Mouse (Mus musculus) olfactory bulb, adult 2 months (tissue): ENCODE data around the gene Sik3. TPM values are rescaled to one million over a fixed set of nuclear protein-coding genes. Genes with fewer than 3 reads are reported as not detected.

Experiments
- H3K27ac ChIP-seq: fragments of 200-500 bp; 2 replicates; pipeline ENCODE4 v1.5.1; 2012; ENCODE audit warnings: low read depth, low read length; ENCODE audit not compliant: insufficient read depth
- H3K4me1 ChIP-seq: fragments of 200-500 bp; 2 replicates; pipeline ENCODE4 v1.6.1; 2012; ENCODE audit warnings: low read length; ENCODE audit not compliant: control insufficient read depth, insufficient read depth
- H3K4me3 ChIP-seq: fragments of 200-500 bp; 2 replicates; pipeline ENCODE4 v1.5.1; 2012; ENCODE audit warnings: mild to moderate bottlenecking, low read depth, low read length, moderate library complexity; ENCODE audit not compliant: insufficient read depth
- CTCF ChIP-seq: fragments of 200-500 bp; IDR thresholded peaks from 2 replicates; pipeline ENCODE4 v1.5.1; 2012; ENCODE audit warnings: low read depth, mild to moderate bottlenecking, low read length, moderate library complexity; ENCODE audit not compliant: insufficient read depth
- POLR2A ChIP-seq: fragments of 200-500 bp; IDR thresholded peaks from 2 replicates; pipeline ENCODE4 v1.6.1; 2012; ENCODE audit warnings: mild to moderate bottlenecking, low read depth, low read length, moderate library complexity; ENCODE audit not compliant: insufficient read depth
- WGBS: fragments of 180-500 bp; shearing (Covaris S2); methylation state at CpG from one replicate; pipeline ENCODE4 v1.1.7; 2018; 5-methylcytosine and 5-hydroxymethylcytosine counted together
- polyA plus RNA-seq: library from polyadenylated mRNA; stranded (reverse); fragments of >200 nt; gene quantifications from 2 replicates; pipeline ENCODE4 v1.2.4, GENCODE M21; 2012; ENCODE audit warnings: low replicate concordance; ENCODE audit not compliant: missing spikeins, insufficient read depth, insufficient read length

Sik3 gene
- polyA plus RNA-seq, 1 experiment, result 51.7 TPM

GRCm38 (mm10) chr9:46238850-46239249 is 226.2 kb downstream of the Sik3 start:
- 92% methylated on average over 7 of the region's 7 CpGs for WGBS
- TF ChIP-seq POLR2A, result no peak
- TF ChIP-seq CTCF, result no peak
- Histone ChIP-seq H3K4me1 (no peaks in the 10 kb centered on the region), H3K4me3 (no peak overlapping the region), H3K27ac (no peak overlapping the region)

DNA sequence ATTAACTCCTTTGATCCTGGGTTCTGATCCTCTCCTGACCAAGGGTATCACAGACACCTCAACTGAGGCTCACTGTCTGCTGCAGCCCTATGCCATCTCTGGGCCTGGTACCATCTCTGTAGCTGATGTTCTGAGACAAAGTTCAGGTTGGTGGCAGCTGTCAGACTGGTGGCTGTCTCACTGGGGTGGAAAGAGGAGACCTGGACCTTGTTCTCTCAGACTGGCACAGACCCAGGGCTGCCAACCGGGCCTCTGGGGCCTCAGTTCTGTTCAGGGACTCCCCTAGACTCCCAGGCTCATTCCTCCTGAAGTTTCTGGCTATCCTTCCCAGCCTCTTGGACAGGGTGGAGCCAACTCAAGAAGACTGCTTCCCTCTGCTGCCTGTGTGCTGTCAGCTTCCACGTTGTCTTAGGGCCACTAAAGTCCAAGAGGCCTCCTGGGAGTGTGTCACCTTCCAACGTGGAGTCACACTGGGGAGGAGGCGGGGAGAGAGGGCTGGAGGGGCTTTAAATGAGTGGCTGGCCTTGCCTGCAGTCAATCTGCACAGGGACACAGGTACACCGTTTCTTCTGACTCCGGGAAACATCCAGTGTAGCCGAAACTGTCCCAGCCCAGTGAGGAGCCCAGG is 228.0 kb downstream of the Sik3 start, which contains the start of gene Apoa4:
TSS of gene Apoa4 (plus strand) at position 171 of the 628 bp plus-strand sequence.
- no peak within 1 kb of the TSS for H3K4me3 ChIP-seq
- 77% methylated on average over 7 of the region's 7 CpGs for WGBS
- H3K27ac ChIP-seq, result no peak within 1 kb of the TSS
- H3K4me1 ChIP-seq, result no peaks in the 10 kb centered on the region
- TF ChIP-seq POLR2A, result no peak
- TF ChIP-seq CTCF, result no peak

DNA sequence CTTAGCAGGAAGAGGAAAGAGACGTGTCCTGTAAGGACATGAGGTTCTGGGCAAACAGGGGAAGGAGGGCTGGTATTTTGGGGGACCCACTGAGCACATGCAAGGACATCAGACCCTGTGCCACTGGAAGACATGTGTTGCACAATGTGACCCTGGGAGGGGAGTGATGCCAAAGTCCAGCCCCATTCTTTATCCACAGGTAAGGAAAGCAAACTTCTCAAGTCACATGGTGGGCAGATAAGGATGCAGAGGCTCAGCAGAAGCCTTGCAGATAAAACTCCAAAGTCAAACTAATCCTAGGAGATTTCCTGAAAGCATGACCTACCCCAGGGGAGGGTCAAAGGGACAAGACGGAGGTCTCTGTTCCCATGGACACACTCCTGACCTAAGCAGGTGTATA is 229.2 kb downstream of the Sik3 start:
- WGBS, result 91% methylated on average over 2 of the region's 2 CpGs
- H3K4me1 ChIP-seq, result no peaks in the 10 kb centered on the region
- no peak overlapping the region for H3K4me3 ChIP-seq
- TF ChIP-seq CTCF (no peak), POLR2A (no peak)
- H3K27ac ChIP-seq, result no peak overlapping the region

GRCm38 (mm10) chr9:46243122-46243521 is 230.5 kb downstream of the Sik3 start:
- H3K4me3 ChIP-seq, result no peak overlapping the region
- no peaks in the 10 kb centered on the region for H3K4me1 ChIP-seq
- TF ChIP-seq POLR2A (no peak), CTCF (no peak)
- H3K27ac ChIP-seq, result no peak overlapping the region
- 73% methylated on average over 4 of the region's 4 CpGs for whole genome bisulfite sequencing

- no peak overlapping the region for H3K27ac ChIP-seq
- WGBS, result 56% methylated on average over 8 of the region's 8 CpGs
- no peaks in the 10 kb centered on the region for H3K4me1 ChIP-seq
- no peak for TF ChIP-seq CTCF
- TF ChIP-seq POLR2A, result no peak
- no peak overlapping the region for H3K4me3 ChIP-seq
These were observed 231.0 kb downstream of the Sik3 start for GRCm38 (mm10) chr9:46243584-46243983.

- no peaks in the 10 kb centered on the region for H3K4me1 ChIP-seq
- no peak overlapping the region for H3K4me3 ChIP-seq
- TF ChIP-seq CTCF, result peak; percentile 16; the same call in 1 of the 2 replicates
- no peak for TF ChIP-seq POLR2A
- WGBS, result 29% methylated on average over 11 of the region's 11 CpGs
- no peak overlapping the region for H3K27ac ChIP-seq
These were observed 234.2 kb downstream of the Sik3 start for GRCm38 (mm10) chr9:46246752-46247324.

- H3K27ac ChIP-seq, result no peak overlapping the region
These were observed 243.6 kb downstream of the Sik3 start for GRCm38 (mm10) chr9:46256177-46256576.

GRCm38 (mm10) chr9:46256658-46257385 is 244.2 kb downstream of the Sik3 start:
- TF ChIP-seq POLR2A (no peak), CTCF (no peak)
- Histone ChIP-seq H3K4me1 (no peaks in the 10 kb centered on the region), H3K4me3 (no peak overlapping the region), H3K27ac (no peak overlapping the region)
- WGBS, result 83% methylated on average over 10 of the region's 10 CpGs

More at GRCm38 (mm10) chr9:46256177-46256576, 243.6 kb downstream of the Sik3 start:
- Histone ChIP-seq H3K4me1 (no peaks in the 10 kb centered on the region), H3K4me3 (no peak overlapping the region)
- TF ChIP-seq POLR2A, result no peak
- no peak for TF ChIP-seq CTCF
- WGBS, result 91% methylated on average over 7 of the region's 7 CpGs

DNA sequence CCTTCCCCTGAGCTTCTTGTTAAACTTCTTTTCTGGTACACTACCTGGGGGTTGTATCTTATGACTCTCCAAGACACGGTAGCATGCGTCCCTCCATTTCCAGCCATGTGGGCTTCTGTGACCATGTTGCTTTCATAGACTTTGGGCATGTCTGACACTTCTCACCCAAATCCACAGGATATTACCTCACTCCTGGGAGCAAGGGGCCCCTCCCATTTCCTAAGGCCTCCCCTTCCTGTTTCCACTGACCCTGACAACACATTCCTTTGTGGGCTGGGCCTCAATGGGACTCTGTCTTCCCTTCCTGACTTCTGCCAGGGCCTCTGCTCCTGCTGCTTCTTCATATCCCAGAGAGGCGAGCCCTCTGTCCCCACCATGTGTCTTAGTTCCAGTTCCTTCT is 244.9 kb downstream of the Sik3 start:
- Histone ChIP-seq H3K27ac (no peak overlapping the region), H3K4me3 (no peak overlapping the region), H3K4me1 (no peaks in the 10 kb centered on the region)
- TF ChIP-seq CTCF (no peak), POLR2A (no peak)
- WGBS, result 96% methylated on average over 3 of the region's 3 CpGs
